Mouse (Mus musculus): ENCODE measurements around the gene Lsamp.
"Not testable (repeated sequence)": the region's sequence is repeated elsewhere in the genome, so short reads cannot be mapped to it uniquely, and the experiment has no call there.

Lsamp gene

GRCm38 (mm10) chr16:40509146-40510030 lies 525.2 kb downstream of the Lsamp start:
- DNase-seq = no peak

DNA sequence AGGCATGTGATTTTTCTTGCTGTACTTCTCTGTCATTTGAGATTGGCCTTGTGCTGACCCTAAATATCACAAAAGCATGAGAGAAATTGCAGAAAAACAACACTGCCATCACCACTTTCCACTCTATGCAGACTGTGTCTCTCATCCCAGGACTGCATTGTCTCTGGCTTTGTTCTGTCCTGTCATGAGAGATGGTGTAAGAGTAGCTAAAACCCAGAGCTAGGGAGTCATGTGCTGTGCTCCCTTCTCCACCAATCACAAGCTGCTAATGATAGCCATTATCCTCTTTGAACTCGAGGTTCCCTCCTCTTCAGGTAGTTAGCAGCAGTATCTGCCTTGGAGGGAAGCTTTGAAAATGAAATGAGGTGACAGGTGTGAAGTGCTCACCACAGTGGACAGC lies 552.6 kb downstream of the Lsamp start:
- no peak for DNase-seq

GRCm38 (mm10) chr16:40549663-40550062 lies 565.5 kb downstream of the Lsamp start:
- DNase-seq = no peak

GRCm38 (mm10) chr16:40555608-40556007 lies 571.4 kb downstream of the Lsamp start:
- DNase-seq = no peak

- no peak for DNase-seq
These were observed 573.6 kb downstream of the Lsamp start for GRCm38 (mm10) chr16:40557680-40558249.

- DNase-seq = no peak
These were observed 583.3 kb downstream of the Lsamp start for GRCm38 (mm10) chr16:40567431-40567941.

DNA sequence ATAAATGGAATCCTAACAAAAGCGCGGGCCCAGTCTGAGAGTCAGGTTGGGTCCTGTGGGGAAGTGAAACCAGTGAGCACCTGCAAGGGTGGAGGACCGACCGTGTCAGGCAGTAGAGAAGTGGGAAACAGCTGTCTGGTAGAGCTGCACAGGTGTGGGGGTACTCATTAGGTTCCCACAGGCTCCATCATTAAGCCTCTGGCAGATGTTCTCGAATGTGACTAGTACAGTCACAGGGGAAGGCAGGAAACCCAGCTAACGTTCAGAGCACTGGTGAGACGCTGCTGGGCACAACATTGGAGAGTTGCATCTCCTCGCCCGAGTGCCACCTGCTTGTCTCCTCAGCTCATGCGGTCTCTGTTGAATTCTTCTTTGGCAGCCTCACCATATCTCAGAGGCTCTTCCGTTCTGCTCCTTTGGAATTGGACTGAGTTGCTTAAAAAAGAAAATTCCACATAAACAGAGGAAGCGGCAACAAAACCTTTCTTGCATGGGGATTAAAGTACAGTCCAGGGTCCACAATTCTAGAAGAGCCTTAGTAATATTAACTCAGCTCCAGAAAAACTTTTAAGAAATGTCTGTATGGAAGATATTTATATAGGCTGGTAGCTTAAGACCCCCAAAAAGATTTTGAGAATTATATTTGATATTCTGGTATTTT lies 588.1 kb downstream of the Lsamp start:
- DNase-seq = no peak

DNA sequence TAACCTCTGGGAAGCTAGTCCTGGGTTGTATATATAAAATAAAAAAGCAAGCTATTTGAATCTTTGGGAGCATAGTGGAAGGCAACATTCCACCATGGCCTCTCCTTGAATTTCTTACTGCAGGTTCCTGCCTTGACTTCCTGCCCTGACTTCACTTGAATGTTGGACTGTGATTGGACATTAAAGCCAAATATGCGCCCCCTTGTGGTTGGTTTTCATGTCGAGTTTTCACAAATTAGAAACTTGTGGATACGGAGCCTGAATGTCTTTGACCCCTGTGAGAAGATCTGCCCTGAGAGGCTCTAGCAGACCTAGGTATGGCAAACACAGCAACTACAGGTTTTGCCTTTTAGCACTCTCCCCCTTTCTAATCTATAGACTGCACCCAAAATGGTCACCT lies 597.9 kb downstream of the Lsamp start:
- no peak for DNase-seq

DNA sequence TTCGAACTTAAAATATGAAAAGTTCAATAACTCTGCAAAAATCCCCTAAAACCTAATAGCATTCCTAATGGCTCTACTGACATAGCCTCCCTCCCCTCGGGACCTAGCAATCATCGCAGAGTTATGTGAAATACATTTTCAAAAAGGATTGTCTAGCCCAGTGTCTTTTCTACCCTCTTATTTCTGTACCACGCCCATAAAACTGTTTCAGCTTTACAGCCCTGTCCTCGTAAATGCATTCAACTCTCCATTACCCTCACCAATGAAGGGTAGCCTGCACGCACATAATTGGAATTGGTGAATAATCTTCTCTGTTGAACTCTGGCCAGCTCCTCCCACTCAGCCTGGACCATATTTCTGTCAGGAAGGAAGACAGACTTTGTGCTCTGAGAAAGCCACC lies 609.0 kb downstream of the Lsamp start:
- DNase-seq = no peak

- no peak for DNase-seq
These were observed 617.5 kb downstream of the Lsamp start for GRCm38 (mm10) chr16:40601431-40602387.

DNA sequence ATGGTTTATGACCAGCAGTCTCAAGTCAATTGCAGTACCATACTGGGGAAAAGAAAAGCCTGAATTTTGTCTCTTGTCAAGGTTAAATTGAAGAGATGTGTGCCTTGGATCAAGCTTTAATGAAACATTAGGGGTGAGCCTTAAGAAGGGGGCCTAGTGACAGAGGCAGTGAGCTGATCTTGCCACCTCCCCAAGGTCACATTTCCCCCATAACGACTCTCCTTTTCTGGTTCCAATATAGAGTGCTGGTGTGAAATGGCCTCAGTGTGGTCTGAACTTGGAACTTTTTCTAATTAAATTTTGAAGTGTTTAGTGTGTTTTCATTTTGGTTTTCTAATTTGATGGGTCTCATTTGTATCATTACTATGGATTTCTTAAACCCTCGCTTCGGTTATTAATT lies 623.3 kb downstream of the Lsamp start:
- DNase-seq = no peak

DNA sequence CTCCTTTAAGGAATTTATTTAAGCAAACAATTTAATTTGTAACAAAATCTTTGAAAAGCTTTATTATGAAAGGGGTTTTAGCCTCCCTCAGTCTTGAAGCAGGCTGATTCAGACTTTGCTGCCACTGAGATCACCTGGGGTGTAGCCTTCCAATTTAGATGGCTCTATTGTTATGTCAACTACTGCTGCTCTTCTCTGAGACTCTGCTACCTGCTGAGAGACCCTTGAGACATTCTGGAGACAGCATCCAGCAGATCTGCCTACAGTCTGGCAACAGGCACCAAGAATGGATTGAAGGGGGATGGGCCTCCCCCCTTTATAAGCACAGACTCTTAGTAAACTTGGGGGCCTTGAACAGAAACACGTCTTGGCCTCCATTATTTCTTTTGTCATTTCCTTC lies 632.5 kb downstream of the Lsamp start:
- not testable (repeated sequence) for DNase-seq

- not testable (repeated sequence) for DNase-seq
These were observed 636.9 kb downstream of the Lsamp start for GRCm38 (mm10) chr16:40621086-40621485.

DNA sequence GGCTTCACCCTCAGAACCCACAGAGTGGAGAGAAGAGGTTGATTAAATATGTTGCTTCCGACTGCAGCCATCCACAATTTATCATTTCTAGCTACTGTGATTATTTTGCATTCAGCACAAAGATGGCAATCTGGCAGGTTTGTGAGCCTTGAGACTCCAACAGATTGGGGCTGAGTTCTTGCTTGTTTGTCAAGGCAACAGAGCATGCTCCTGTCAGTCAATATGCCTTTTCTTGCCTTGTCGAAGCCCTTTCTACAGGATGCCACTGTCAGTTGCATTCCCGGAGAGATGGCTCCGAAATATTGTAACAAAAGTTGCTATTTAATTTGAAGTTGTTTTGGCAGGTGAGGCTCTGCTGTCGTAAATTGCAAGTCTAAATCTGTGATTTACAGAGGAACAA lies 643.0 kb downstream of the Lsamp start:
- no peak for DNase-seq

DNA sequence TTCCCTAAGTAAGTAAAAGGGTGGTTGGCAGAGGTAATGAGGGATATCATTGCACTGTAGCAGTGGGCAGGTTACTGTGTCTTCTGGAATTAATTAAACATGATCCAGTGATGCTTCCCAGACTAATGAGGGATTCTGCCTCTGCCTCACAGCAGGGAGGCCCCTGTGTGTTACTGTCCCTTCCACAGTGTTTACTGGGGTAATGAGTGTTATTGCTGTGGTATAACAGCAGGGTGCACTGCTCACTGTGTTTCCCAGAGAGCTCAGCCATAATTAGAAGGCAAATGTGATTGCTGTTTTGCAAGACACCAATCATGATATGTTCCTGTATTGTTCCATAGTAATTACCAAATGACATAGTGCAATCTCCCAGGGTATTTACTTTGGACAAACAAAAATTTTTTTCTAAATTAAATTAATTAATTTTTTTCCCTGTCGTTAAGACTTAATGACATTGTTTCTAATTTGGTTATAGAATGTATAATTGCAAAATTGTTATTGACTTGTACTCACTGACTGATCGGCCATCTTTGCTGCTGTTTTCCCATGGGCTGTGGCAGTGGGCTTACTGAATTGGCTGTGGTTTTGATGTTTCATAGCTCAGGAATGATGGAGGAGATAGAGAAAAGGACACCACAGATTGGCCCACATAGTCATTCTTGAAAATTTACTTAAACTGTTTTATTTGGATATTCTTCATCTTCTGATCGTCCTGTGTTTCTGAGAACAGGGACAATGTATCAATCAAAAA lies 655.6 kb downstream of the Lsamp start:
- DNase-seq = no peak

DNA sequence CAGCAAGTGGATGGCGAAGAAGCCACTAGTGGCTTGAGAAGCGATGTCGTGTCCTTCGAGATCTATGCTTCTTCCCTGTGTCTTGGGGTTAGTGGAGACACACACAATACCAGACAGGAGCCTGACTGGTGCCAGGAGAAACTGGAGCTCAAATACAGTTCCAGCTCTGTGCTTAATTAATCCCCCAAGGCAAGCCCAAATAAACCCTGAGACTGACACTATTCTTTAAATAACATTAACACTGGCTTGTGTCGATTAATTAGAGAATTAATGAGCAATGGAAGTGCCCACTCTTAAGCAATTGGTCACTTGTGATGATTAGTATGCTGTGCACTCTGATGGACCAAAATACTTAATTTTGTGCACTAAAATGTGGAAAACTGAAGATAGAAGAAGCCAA lies 668.6 kb downstream of the Lsamp start:
- no peak for DNase-seq

DNA sequence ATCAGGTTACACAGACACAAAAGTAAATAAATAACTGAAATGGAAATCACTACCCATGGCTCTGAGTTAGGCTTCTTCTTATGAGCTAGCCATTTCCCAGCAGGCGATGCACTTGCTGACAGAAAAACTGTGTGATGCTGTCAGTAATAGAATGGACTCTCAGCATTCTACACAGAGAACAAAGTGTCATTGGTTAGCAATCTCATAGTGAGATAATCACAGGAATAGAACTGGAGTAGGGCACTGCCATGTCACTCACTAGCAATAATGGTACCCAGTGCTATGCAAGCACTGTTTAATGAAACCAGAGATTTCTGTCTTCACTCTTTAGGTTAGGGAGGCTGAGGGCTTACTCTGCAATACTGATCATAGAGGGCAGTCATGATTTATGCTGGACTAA lies 669.3 kb downstream of the Lsamp start:
- DNase-seq = no peak

DNA sequence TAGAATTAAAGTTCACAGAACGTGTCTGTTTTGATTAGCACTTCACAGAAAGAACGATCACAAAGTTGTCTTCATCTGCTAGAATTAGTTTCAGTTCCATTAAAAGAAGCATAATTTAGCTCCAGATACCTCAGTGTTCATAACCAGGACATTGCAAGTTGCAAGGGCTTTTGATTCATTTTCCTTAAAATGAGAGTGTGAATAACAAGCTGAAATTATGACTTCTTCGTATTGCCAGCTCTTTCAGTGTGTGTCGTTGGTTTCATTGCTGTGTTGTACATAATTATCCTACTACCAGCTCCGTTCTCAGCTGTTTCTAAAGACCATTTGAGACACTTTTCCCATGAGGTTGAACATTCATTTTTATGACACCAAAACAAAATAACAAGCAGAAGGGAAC lies 672.2 kb downstream of the Lsamp start:
- no peak for DNase-seq

DNA sequence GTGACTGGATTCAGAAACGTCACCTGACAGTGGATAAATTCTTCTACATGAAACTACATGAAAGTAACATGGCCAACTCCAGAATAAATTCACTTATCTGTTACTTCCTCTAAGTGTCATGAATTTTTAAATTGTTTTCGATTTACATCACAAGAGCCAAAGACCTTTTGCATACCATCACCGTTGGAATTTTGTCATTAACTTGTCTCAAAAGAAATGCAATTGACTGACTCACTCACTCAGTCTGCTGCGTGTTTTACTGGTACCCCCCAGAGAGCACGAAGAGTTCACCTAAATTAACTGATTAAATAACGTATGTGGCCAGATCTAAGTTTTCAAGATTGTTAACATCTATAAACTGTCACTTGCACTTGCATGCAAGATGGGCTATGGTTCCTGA lies 672.7 kb downstream of the Lsamp start:
- no peak for DNase-seq

- DNase-seq = no peak
These were observed 701.4 kb downstream of the Lsamp start for GRCm38 (mm10) chr16:40685531-40685930.

DNA sequence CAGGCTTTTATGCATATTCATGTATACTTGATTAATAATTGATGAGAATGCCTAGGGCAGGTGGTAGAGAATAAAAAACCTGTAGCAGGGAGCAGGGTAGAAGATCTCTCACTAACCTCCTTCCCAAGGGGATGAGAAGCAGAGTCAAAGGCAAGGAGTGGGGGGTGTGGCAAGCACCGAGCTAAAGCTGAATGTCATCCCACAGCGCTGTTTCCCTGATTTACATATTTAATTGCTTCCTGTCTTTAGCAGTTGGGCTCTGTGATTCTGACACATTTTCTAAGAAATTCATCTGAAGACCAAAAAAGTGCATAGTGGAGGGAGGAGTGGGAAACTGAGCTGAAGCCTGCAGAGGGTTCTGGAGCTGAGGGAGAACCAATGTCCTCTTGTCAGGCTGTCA lies 708.1 kb downstream of the Lsamp start:
- DNase-seq = no peak

GRCm38 (mm10) chr16:40697253-40697652 lies 713.1 kb downstream of the Lsamp start:
- no peak for DNase-seq

Data from lung, postnatal 36 days (tissue).